Mouse (Mus musculus) embryonic facial prominence, embryonic 12.5 days (tissue): ENCODE results near the gene Sprr2j-ps. TPM values are rescaled to one million over a fixed set of nuclear protein-coding genes. Genes with fewer than 3 reads are reported as not detected.

Source experiments
- ATAC-seq: fragments of 200-750 bp; cut with Nextera tagmentation; 2 replicates; pipeline ENCODE4 v1.8.0; 2017; ENCODE audit not compliant: insufficient number of reproducible peaks, insufficient read depth, low FRiP score, low TSS enrichment
- H3K27ac ChIP-seq: fragments of 300-500 bp; sonication (generic); 2 replicates; pipeline ENCODE4 v1.5.1; 2016; ENCODE audit warnings: mild to moderate bottlenecking
- H3K27me3 ChIP-seq: fragments of 300-500 bp; sonication (generic); 2 replicates; pipeline ENCODE4 v1.6.1; 2016; ENCODE audit warnings: mild to moderate bottlenecking, moderate library complexity
- H3K36me3 ChIP-seq: fragments of 300-500 bp; sonication (generic); 2 replicates; pipeline ENCODE4 v1.6.1; 2016; ENCODE audit warnings: mild to moderate bottlenecking
- H3K4me1 ChIP-seq: fragments of 300-500 bp; sonication (generic); 2 replicates; pipeline ENCODE4 v1.6.1; 2016
- H3K4me2 ChIP-seq: fragments of 300-500 bp; sonication (generic); replicated peaks from 2 replicates; pipeline ENCODE4 v1.6.1; 2016; ENCODE audit warnings: mild to moderate bottlenecking, moderate library complexity
- H3K4me3 ChIP-seq: fragments of 300-500 bp; sonication (generic); 2 replicates; pipeline ENCODE4 v1.5.1; 2016; ENCODE audit warnings: mild to moderate bottlenecking
- H3K9ac ChIP-seq: fragments of 300-500 bp; sonication (generic); 2 replicates; pipeline ENCODE4 v1.6.1; 2016; ENCODE audit warnings: mild to moderate bottlenecking, moderate library complexity
- H3K9me3 ChIP-seq: fragments of 300-500 bp; sonication (generic); 2 replicates; pipeline ENCODE4 v1.6.1; 2016; ENCODE audit warnings: mild to moderate bottlenecking, moderate library complexity
- polyA plus RNA-seq: library from polyadenylated mRNA; unstranded; fragments of >200 nt; fragmentation: Nextera tagmentation; extraction: Ambion mirVana; gene quantifications from 2 replicates; pipeline ENCODE4 v1.2.1, GENCODE M21; 2016

Sprr2j-ps gene
- polyA plus RNA-seq, 1 experiment from 2014 or later: not detected

DNA sequence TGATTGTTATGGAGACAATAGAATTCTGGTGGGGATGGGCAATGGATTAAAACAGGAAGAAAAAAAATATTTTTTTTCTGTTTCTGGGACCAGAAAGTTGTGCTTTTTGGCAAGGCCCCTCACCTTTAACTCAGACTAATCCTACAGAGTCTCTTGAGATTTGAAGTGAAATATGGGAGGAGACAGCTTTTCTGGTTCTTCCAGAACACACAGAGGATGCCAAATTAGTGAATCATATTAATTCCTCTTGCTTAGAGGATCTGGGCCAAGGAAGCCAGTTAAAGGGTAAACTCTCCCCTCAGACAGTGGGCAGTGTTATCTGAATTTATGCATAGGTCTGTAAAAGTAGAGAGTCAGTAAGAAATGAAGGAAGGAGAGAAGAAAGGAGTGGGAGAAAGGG is 49.5 kb downstream of the Sprr2j-ps start:
- H3K9ac ChIP-seq: no peak overlapping the region
- no peaks in the 10 kb centered on the region for H3K27me3 ChIP-seq
- no peak overlapping the region for H3K27ac ChIP-seq
- no peak for ATAC-seq
- H3K9me3 ChIP-seq: no peaks in the 10 kb centered on the region
- H3K4me2 ChIP-seq: no peak overlapping the region
- H3K36me3 ChIP-seq: no peaks in the 10 kb centered on the region
- no peaks in the 10 kb centered on the region for H3K4me1 ChIP-seq
- no peak overlapping the region for H3K4me3 ChIP-seq

Other genes with a start within 250 kb of the Sprr2j-ps start
- not detected in 2 replicates for gene Sprr2a1, start 202.3 kb upstream of the Sprr2j-ps start, polyA plus RNA-seq
- not detected in 2 replicates for gene Sprr2a2, start 202.2 kb upstream of the Sprr2j-ps start, polyA plus RNA-seq
- not detected in 2 replicates for gene Sprr2a3, start 132.7 kb upstream of the Sprr2j-ps start, polyA plus RNA-seq
- 0.61 TPM in 1 of 2 replicates, not detected in the other for gene Sprr2b, start 101.5 kb upstream of the Sprr2j-ps start, polyA plus RNA-seq
- not detected in 2 replicates for gene Sprr2d, start 78.9 kb upstream of the Sprr2j-ps start, polyA plus RNA-seq
- gene Sprr2e, start 65.9 kb upstream of the Sprr2j-ps start, polyA plus RNA-seq: not detected in 2 replicates
- not detected in 2 replicates for gene Sprr2f, start 52.9 kb upstream of the Sprr2j-ps start, polyA plus RNA-seq
- not detected in 2 replicates for gene Sprr2h, start 32.4 kb upstream of the Sprr2j-ps start, polyA plus RNA-seq
- gene Sprr2i, start 10.1 kb upstream of the Sprr2j-ps start, polyA plus RNA-seq: not detected in 2 replicates
- gene Gm9774, start 11.3 kb downstream of the Sprr2j-ps start, polyA plus RNA-seq: 5.9 and 7.5 TPM in 2 replicates
- not detected in 2 replicates for gene Sprr2k, start 14.5 kb downstream of the Sprr2j-ps start, polyA plus RNA-seq
- not detected in 2 replicates for gene Sprr1b, start 20.7 kb downstream of the Sprr2j-ps start, polyA plus RNA-seq
- gene Sprr3, start 40.6 kb downstream of the Sprr2j-ps start, polyA plus RNA-seq: not detected in 2 replicates
- gene Sprr1a, start 67.8 kb downstream of the Sprr2j-ps start, polyA plus RNA-seq: 0.29 and 0.55 TPM in 2 replicates
- gene Sprr4, start 82.4 kb downstream of the Sprr2j-ps start, polyA plus RNA-seq: not detected in 2 replicates
- not detected in 2 replicates for gene 2310046K23Rik, start 116.4 kb downstream of the Sprr2j-ps start, polyA plus RNA-seq
- gene Ivl, start 155.7 kb downstream of the Sprr2j-ps start, polyA plus RNA-seq: not detected in 2 replicates
- gene Smcp, start 170.9 kb downstream of the Sprr2j-ps start, polyA plus RNA-seq: not detected in 2 replicates
- gene 2210017I01Rik, start 189.4 kb downstream of the Sprr2j-ps start, polyA plus RNA-seq: not detected in 2 replicates
- gene Lce6a, start 203.6 kb downstream of the Sprr2j-ps start, polyA plus RNA-seq: not detected in 2 replicates
- not detected in 2 replicates for gene Lce1a1, start 230.2 kb downstream of the Sprr2j-ps start, polyA plus RNA-seq
- gene Lce1b, start 238.8 kb downstream of the Sprr2j-ps start, polyA plus RNA-seq: not detected in 2 replicates